Mouse (Mus musculus): Measurements from ENCODE around the gene Rin1.

Gene Rin1

DNA sequence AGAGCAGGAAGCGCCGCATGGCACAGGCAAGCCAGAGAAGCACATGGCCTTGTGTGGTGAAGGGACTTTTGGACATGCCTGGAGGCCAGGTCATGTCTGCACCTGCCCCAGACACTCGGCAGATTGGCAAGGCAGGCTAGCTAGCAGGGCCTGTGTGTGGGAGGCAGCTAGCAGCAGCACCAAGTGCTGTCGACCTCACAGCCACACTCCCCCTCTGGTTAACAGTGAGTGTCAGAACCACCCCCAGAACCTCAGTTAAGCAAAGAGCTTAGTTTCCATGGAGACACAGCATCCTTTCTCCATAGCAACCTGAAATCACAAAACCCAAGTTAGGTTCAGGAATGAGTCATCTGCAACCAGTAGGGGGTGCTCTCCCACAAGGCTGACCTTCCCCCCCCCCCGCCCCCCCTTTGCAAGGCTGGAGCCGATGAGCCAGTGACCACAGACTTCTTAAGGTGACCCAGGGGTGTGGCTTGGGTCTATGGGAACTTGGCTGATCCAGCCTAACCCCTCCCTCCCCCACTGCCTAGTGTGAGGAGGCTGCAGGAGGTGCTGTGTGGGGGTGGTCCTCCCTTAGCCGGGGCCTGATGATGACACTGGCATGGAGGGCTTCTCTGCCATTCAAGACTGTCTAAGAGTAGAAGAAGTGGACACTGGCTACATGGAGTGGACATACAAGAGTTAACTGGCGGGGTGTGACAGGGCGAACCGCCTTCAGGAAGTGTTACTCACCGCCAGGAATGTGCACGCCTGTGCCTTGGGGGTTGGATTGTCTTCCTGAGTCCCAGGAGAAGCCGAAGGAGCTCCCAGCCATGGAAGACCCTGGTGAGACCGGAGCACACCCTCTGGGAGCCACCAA lies at the start of gene Rin1:
Rin1 (plus strand) TSS at position 435 of the 859 bp plus-strand sequence.
- DNase-seq (ENCODE audit: low read depth) = peak; percentile 93

DNA sequence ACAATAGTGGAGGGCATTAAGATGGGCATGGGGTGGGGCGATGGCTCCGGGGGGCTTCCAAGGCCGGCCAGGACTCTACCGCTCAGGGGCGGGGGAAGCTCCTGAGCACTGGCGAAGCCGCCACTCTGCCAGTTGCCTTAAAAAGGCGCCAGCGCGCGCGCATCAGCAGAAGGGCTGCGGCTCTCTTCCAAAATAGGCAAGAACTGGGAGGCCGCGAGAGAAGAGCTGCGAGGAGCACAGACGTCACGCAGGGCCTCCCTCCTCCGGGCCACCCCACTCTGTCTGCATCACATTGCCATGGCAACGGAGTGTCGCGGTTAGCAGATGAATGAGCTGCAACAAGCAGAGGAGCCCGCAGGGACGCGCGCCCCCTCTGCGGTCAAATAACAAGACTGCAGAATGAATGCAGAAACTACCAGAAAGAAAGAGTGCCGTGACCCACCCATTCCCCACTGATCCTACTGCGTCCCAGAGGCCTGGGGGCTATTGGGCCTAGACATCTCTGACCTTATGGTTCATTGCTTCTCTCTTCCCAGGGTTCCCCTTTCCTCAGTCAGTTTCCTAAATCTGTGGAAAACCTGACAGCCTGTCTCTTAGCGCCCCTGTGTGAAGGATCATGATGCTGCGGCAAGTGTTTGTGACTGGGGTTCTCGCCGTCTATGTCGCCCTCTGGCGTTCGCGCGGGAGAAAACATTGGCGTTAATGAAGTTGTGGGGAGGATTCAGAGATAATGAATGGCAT lies 48.4 kb upstream of the Rin1 start:
- DNase-seq (ENCODE audit: low read depth) = peak; percentile 99

DNA sequence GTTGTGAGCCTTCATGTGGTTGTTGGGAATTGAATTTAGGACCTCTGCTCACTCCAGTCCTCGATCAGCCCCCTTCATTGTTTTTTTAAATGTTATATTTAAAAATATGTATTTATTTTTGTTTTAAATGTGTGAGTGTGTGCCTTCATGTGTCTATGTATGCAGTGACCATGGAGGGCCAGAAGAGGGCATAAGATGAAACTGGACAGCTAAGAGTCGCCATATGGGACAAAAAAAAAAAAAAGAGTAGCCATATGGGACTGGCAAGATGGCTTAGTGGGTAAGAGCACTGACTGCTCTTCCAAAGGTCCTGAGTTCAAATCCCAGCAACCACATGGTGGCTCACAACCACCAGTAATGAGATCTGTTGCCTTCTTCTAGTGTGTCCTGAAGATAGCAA lies 46.6 kb upstream of the Rin1 start:
- DNase-seq (ENCODE audit: low read depth) = peak; percentile 54

DNA sequence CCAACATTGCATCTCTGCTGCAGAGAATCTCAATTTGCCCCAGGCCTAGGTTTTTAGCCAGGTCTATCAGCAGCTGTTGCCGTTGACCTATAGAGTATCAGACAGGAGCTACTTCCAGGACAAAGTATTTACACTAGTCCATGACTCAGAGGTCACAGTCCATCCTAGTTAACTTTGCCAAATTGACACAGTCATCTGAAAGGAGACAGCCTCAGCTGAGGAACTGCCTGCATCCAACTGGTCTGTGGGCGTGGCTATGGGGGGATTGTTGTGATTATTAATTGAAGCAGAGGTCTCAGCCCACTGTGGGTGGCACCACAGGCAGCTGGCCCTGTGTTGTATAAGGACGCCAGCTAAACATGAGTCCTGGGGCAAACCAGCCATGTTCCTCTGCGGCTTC lies 45.4 kb upstream of the Rin1 start:
- DNase-seq (ENCODE audit: low read depth) = peak; percentile 66

DNA sequence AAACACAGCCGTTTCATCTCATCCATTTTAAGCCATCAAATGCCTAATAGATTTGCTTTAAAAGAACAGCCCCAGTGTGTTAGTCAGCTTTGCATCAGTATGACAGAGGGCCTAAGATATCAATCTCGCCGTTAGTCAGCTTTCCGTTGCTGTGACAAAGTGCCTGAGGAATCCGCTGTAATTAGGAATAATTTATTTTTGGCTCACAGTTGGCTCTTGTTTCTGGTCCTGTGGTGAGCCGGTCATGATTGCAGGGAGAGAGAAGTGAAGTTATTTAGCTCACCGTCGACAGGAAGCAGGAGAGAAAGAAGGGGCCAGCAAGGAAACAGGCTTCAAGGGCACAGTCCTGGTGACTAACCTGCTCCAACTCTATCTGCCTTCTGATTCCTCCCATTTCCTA lies 37.1 kb upstream of the Rin1 start:
- DNase-seq (ENCODE audit: low read depth) = peak; percentile 72

DNA sequence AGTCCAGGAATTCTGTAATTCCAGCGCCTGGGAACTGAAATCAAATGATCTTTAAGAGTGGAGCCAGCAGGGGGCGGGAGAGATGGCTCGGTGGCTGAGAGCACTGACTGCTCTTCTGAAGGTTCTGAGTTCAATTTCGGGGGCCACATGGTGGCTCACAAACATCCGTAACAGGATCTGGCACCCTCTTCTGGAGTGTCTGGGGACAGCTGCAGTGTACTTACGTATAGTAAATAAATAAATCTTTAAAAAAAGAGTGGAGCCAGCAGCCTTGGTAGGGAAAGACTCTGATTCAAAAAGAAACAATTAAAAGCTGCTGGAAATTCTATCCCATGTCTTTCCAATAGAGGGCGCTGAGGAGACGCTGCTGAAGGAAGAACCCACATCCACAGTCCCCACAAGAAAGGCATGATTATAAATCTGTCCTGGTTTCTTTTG lies 35.3 kb upstream of the Rin1 start:
- peak; percentile 86 for DNase-seq (ENCODE audit: low read depth)

DNA sequence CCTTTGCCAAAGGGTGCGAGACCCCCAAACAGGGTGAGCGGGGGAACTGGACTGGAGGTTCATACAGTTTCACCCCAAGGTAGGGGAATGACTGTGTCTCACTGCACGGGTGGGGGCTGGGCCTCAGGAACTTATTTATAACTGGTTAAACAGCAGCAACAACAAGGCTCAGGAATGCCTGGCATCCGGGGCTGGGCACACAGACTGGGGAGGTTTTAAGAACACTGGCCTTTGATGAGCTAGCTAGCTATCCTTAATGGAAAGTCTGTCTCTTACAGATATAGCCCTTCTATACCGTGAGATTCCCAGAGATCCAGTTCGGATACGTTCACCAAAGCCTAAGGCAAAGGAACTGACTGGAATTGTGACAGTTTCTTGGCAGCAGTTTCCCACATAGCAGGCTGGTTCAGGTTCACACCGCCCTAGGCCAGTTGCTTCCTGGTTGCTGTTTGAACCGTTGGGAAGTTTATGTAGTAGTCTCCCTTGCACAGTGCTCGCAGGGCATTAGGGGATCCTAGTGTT lies 34.0 kb upstream of the Rin1 start:
- DNase-seq (ENCODE audit: low read depth) = peak; percentile 71

DNA sequence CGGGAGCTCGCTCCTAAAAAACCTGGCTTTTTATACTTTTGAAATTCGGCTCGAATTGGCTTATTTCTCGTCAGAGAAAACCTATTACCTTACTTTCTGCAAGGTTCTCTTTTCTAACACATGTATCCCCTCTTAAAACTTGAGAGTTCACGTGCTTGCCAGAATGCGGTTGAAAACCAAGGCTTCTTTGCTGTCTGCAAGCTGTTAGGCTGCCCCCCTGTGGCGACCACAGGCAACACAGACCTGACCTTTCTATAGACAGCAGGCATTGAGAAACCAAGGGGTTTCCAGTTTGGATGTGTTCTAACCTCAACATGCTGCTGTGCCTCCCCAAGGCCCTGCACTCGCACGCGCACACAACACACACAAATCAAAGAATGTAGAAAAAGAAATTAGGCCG lies 33.5 kb upstream of the Rin1 start:
- peak; percentile 89 for DNase-seq (ENCODE audit: low read depth)

DNA sequence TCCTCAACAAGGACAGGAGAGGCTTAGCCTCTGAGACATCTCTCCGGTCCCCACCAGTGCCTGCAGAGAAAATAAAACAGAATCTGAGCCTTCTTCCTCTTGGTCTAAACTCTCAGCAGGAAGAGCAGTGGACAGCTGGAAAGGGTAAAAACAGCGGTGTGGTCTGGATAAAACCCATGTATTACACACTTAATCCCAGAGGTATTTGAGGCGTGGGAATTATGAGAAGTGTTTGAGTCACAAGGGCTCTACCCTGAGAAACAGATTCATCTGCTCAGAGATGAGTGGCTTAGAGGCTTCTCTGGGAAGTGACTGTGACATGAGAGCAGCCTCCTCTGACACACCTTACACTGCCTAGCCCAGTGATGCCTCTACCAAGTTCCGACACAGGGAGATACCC lies 32.7 kb upstream of the Rin1 start:
- peak; percentile 88 for DNase-seq (ENCODE audit: low read depth)

DNA sequence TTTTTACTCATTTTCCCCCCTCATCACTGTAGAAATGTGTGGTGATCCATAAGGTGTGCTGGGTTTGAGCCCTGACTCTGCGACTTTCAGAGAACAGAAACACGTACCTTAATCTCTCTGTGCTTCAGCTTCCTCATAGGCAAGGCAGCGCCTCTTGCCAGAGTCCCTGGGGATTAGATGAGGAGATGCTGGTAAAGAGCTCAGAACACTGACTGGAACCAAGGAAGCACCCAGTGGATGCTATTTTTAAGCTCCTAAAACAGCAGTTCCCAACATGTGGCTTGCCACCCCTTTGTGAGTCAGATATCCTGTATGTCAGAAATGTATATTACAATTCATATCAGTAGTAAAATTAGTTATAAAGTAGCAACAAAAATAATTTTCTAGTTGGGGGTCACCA lies 32.1 kb upstream of the Rin1 start:
- DNase-seq (ENCODE audit: low read depth) = peak; percentile 33

DNA sequence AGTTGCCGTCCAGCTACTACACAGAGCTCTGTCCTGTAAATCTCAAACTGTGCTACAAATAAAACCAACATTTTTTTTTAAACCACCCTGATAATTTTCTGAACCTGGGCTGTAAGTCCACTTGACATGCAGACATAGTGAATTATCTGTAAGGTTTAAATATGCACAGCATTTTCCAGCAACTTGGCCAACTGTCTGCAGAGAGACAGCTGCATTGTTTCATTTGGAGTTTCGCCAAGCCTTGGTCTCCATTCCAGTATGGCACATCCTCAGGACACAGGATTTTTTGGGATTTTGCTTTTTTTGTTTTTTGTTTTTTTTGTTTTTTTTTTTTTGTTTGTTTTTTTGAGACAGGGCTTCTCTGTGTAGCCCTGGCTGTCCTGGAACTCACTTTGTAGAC lies 28.9 kb upstream of the Rin1 start:
- DNase-seq (ENCODE audit: low read depth) = no peak

DNA sequence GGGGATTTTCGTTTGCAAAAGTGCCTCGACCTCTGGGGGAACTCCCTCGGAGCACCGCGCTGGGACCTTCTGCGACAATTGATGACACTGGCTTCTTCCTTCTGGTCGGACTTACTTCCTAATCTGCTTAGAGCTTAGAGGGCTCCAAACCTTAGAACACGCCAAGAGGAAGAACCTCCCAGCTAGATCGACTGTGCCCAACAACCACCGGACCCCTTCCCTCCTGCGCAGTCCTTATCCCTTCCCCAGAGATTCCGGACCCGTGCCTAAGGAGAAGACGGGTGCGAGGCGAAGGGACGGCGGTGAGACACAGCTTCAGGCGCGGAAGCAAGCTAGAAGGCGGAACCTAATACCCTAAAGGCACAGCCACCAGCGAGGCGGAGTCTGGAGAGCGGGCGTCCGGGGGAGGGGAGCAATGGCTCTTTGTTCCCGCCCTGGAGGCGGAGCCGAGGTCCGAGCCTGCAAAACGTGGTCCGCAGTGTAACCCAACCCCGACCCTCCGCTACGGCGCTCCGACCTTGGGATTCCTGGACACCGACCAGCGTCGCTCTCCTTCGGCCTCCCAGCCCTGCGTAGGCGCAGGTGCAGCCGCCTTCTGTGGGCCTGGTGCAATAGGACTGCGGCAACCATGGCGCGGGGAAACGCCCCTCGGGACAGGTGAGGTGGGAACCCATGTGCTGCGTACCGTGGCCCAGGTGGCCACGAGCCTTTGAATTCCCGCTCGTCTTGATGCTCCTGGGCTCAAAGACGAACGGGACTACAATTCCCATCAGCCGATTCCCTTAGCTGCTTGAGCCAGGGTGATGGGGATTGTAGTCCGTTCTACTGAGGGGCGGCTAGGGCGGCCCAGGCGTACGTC lies 26.4 kb upstream of the Rin1 start, which contains the start of gene Slc29a2:
Slc29a2 (plus strand) TSS at position 240 of the 859 bp plus-strand sequence.
- peak; percentile 94 for DNase-seq (ENCODE audit: low read depth)

DNA sequence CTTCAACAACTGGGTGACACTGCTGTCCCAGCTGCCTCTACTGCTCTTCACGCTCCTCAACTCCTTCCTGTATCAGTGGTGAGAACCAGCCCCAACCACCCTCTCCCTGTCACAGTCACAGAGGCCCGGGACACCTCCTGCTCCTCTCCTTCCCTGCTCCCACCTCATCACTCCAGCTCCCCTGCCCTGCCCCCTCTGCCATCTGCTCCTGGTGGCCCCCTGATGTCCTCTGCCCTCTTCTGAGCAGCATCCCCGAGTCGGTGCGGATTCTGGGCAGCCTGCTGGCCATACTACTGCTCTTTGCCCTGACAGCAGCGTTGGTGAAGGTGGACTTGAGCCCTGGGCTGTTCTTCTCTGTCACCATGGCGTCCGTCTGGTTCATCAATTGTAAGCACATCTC lies 24.2 kb upstream of the Rin1 start:
- DNase-seq (ENCODE audit: low read depth) = no peak

DNA sequence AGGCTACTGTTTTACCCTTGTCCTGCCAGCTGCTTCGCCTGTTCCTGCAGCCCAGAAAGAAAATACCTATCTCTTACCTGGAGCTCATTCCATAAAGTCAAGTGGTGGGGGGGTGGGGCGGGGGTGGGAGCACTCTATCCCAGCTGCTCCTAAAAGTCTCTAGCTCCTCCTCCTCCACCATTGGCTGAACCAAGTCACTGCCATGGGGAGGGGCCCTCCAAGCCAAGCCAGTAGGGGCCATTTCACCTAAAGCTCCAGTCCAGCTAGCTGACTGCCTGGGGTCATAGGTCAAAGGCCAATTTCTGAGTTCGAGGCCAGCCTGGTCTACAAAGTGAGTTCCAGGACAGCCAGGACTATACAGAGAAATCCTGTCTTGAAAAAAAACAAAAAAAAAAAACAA lies 17.6 kb upstream of the Rin1 start:
- DNase-seq (ENCODE audit: low read depth) = no peak

DNA sequence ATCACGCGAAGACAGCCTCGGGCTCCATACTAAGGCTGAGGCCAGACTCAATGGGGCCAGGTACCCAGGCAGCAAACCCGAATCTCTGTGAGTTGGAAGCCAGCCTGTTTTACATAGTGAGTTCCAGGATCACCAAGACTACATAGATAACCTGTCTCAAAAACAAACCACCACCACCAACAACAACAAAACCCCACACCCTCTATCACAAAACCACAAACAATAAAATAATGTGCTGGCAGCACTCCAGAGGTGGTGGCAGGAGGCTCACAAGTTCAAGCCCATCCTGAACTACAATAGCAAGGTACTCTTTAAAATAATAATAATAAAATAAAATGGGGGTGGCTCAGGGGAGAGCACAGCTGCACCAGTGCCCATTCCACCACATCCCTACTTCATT lies 13.7 kb upstream of the Rin1 start:
- DNase-seq (ENCODE audit: low read depth) = no peak

DNA sequence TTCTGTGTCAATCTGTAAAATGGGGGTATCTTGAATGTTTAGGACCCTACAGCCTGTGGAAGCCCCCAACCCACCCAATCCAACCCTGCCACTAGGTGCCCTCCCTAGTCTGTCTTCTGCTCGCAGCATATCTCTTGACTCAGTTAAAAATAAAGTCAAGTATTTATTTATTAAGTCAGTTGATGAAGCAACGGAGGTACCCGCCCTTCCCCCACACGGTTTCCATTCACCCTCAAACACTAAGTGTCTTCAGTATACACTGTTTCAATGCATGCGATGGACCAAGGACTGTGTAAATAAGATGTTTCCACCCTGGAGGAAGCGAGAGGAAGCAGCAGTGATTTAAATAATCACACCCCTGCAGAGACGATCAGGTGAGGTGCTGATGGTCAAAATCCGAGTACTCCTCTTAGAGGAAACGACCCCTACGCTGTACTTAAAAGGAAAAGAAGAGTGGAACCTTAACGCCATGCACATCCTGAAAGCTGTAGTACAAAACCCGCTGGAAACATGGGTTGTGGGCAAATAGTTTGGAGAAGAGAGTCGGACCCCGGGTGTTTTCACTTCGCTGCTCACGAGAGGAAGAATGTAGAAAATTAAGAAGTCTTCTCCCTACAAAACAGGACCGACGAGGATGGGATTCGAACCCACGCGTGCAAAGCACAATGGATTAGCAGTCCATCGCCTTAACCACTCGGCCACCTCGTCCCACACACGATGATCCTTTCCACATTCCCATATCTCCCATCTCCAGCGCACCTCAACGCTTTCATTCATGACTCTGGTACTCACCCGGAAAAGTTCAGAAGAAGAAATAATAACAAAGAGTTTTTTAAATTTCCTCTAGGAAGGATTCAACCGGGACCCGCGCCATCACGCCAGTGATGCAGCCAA lies 12.4 kb upstream of the Rin1 start:
- peak; percentile 93 for DNase-seq (ENCODE audit: low read depth)

DNA sequence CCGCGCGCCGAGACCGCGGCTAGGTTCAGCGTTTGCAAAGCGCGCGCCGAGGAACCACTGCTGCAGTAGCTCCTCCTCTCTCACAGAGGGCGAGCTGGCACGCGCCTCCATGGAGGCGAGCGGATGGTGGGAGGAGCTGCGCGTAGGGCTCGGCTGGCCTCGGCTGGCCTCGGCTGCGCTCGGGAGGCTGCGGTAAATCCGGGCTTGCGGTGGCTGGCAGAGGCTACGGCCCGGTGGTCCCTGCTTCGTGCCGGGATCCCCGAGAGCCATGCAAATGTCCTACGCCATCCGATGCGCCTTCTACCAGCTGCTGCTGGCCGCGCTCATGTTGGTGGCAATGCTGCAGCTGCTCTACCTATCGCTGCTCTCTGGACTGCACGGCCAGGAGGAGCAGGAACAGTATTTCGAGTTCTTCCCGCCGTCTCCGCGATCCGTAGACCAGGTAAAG lies 11.5 kb upstream of the Rin1 start, which contains the start of the genes B4gat1 and AC124502.3:
B4gat1 (plus strand) TSS at position 118 of the 448 bp plus-strand sequence.
AC124502.3 (plus strand) TSS at position 183 of the 448 bp plus-strand sequence.
- DNase-seq (ENCODE audit: low read depth) = peak; percentile 98

DNA sequence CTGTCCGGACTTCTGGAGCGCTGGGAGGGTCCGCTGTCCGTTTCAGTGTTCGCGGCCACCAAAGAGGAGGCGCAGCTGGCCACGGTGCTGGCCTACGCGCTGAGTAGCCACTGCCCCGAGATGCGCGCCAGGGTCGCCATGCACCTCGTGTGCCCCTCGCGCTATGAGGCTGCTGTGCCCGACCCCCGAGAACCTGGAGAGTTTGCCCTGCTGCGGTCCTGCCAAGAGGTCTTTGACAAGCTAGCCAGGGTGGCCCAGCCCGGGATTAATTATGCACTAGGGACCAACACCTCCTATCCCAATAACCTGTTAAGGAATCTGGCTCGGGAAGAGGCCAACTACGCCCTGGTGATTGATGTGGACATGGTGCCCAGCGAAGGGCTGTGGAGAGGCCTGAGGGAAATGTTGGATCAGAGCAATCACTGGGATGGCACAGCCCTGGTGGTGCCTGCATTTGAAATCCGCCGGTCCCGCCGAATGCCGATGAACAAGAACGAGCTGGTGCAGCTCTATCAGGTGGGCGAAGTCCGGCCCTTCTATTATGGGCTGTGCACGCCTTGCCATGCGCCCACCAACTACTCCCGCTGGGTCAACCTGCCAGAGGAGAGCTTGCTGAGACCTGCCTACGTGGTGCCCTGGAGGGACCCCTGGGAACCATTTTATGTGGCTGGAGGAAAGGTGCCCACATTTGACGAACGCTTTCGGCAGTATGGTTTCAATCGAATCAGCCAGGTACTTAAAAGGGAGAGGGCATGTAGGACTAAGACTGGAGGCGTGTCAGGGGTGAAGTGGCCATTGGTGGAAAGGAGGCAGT lies 10.8 kb upstream of the Rin1 start:
- DNase-seq (ENCODE audit: low read depth) = no peak

DNA sequence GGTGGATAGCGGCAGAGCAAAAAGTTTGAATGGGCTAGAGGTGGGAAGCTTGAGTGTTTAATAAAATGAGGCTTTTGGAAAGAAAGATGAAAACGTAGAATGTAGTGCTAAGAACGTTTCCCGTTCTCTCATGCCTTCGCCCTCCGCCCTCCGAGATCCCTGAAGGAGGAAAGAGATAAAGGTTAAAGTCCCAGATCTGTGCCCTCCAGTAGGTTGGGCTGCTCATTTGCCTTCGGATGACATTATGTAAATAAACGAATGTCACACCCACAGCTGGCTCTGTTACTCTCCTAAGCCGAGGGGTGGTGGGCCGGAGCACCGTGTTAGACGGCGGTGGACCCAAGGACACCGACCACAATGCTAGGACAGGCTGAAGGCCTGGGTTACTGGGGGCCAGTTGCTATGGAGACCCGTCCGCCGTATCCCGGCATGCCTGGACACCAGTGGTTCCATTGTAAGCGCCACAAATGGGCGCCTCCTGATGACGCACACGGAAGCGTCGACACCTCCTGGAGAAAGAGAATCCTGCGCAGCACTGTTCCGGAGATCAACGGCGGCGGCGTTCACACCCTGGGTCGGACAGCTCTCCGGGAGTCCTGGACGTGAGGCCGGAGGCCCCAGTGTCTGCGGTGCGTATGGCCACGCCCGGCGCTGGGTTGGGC lies 9.3 kb upstream of the Rin1 start, which contains the start of gene Brms1:
Brms1 (plus strand) TSS at position 493 of the 662 bp plus-strand sequence.
- peak; percentile 99 for DNase-seq (ENCODE audit: low read depth)

Data from NIH3T3 (cell line).